Mouse (Mus musculus): ENCODE data around the gene Cux1.

The Cux1 gene

DNA sequence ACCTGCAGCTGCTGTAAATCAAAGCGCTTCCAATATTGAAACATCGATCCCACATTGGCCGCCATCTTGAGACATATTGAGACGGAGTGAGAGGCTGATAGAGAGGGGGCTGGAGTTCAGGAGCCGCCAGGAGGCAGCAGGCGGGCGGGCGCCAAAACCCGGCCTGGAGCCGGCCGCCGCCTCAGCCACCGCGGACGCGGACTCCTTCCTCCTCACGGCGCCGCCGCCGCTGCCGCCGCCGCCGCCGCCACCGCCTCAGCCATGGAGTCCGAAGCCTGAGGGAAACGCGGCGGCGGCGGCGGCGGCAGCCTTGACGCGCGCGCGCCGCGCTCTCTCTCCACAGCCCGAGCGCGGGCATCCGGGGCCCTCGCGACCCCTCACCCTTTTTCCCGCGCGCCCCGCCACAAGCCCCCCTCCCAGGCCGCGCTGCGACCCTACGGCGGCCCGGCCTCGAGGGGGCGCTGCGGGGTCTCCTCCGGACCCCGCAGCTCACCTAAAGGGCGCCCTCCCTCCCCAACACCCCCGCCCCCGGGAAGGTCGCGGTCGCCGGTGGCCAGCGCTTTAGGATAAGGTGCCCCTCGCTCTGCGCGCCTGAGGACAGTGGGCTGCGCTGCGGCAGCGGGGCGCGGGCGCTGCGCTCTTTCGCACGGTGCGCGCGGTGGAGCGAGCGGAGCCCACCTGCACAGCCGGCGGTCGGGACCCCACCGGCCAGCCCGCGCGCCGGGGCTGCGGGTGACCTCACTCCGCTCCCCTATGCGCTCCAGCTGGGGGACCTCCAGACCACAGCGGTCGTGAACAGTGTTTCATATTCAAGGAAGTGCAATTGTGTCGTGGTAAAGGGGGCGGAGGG lies at the start of gene Cux1:
Cux1 (minus strand) TSS at position 315 of the 850 bp plus-strand sequence.
- DNase-seq = peak; percentile 89 to 95

DNA sequence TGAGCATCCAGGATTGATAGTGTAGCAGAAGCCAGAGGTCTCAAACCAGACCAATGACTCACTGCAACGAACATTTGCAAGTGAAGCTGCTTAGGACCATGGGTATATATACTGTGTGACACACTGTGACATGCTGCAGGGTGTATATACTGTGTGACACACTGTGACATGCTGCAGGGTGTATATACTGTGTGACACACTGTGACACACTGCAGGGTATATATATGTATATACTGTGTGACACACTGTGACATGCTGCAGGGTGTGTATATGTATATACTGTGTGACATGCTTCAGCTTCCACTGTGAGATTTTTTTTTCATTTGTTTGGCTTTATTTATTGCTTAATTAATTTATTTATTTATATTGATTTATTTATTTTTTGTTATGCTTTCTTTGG lies 45.1 kb upstream of the Cux1 start:
- DNase-seq = no peak

DNA sequence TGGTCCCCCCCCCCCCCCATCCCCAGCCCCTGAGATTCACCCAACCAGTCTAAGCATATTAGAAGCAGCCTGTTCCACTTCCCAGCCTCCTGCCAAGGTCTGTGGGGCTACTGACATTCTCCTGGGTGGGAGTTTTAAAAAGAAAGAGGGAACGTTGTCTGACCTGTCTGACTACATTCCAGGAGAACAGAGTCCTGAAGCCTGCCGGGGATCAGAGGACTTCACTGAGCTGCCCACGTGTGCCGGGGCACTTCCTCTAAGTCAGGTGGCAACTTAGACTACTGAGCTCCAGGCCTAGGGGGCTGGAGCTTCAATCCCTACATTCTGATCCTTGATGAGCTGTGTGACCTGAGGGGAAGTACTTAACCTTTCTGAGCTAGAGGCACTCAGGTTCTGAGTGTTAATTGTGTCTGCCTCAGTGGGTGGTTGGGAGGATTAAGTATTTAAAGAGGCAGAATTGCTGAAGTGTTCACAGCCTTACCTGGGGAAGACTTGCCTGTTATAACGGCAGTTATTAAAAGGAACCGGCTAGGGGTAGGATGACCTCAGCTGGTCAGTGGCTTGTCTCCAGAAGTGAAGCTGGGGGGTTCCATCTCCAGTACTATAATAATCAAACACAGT lies 41.6 kb upstream of the Cux1 start:
- DNase-seq = peak; percentile 44 to 67

DNA sequence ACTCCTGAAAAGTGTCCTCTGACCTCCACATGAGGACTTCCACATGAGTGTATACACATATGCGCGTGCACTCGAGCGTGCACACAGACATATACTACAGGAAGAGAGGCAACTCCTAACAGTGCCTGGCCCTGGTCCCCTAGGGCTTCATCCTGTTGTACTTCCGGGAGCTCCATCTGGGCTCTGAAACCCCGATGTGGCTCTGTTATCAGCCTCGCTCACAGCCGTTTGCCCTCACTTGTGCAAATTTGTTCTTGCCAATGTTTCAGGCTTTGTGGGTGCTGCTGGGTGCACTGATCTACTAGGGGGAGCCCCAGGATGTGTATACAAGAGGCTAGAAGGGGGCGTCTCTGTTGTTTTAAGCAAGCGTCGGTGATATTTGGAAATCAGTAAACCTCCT lies 37.9 kb upstream of the Cux1 start:
- no peak for DNase-seq

DNA sequence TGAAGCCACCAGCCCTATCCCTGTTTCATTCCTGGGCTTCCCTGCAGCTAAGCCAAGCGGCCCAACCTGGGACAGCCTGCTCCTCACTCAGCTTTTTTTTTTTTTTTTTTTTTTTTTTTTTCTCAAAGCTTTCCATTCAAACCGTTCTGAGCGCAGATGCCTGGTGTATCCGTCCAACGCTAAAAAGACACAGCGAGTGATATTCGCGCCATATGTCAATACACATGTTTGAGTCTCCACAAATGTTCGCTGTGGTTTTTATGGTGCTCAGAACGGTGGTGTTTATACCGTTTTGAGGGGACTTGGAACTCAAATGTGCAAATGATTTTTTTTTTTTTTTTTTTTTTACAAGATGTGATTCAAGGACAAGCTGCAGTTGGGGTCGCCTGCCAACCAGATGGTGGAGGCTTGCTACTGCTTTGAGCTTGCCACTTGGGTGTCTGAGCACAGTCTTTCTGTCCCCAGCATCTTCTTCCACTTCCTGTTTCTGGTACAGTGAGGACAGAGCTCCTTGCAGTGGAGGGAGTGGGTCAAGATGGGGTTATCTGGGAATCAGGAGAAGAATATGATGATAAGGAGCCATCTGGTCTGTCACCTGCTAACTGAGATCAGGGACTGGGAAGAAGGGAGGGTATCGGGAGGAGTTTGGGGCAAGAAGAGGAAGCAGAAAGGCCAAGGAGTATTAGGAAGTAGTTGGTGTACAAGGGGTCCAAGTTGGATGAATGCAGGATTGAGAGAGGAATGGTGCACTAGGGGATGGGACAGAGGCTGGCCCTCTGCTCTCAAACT lies 36.1 kb upstream of the Cux1 start:
- no peak for DNase-seq

DNA sequence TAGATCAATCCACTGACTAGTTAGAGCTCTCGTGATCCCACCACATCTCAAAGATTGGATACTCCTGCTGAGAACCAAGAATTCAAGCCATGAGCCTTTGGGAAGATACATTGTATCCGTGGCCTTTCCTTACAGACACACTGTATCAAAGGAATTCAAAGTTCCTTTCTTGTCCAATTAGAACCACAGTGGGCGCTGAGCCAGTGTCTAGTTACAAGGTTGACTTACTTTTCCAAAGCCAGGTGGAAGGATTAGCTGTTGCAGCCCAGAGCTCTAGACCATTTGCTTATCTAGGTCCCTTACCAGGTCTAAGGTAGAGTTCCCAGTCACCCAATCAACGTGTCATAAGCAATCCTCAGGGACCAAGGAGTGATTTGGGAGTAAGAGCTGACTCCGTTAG lies 33.2 kb upstream of the Cux1 start:
- no peak for DNase-seq

GRCm38 (mm10) chr5:136594896-136595540 lies 27.7 kb upstream of the Cux1 start:
- DNase-seq = no peak

DNA sequence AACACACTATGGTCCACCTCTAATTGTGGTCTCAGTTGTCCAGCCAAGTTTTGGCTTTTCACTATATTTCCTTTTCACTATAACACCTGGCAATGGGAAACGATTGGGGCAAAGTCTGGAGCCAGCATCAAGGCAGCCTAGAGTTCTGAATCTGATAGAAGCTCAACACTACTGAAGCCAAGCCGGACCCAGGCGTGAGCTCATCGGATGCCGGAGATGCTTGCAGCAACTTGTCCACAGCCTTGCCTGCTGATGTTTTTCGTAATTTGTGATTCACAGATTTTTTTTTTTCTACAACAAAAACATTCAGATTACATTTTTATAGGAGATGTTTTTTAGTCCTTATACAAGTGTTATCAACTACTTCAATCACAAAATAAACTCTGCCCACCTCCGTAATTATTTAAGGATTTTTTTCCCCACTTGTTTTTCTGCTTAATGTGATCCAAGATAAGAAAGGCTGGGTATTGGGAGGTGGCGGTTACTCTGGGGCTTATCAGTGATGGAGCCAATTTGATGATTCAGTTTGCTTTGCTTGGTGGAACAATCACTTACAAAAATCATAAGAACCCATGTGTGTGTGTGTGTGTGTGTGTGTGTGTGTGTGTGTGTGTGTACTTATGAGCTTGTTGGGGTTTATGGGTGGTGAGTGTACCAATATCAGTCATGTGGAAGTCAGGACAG lies 24.7 kb upstream of the Cux1 start:
- DNase-seq = no peak

DNA sequence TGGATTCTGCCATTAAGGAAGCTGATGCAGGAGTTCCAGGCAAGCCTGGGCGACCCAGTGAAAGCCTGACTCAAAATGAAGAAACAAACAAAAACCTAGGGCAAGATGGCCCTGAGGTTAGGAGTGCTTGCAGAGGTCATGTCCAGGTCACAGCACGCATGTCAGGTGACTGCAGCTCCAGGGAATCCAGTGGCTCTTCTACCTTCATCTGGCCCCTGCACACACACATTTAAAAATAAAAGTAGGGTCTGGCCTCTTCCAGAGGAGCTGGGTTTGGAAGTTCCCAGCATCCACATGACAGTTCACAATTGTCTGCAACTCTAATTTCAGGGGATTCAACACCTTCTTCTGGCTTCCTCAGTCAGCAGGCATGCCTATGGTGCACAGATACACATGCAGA lies 21.7 kb upstream of the Cux1 start:
- no peak for DNase-seq

GRCm38 (mm10) chr5:136588471-136588870 lies 21.2 kb upstream of the Cux1 start:
- DNase-seq = no peak

- no peak for DNase-seq
Observed at GRCm38 (mm10) chr5:136584676-136585285, 17.5 kb upstream of the Cux1 start.

DNA sequence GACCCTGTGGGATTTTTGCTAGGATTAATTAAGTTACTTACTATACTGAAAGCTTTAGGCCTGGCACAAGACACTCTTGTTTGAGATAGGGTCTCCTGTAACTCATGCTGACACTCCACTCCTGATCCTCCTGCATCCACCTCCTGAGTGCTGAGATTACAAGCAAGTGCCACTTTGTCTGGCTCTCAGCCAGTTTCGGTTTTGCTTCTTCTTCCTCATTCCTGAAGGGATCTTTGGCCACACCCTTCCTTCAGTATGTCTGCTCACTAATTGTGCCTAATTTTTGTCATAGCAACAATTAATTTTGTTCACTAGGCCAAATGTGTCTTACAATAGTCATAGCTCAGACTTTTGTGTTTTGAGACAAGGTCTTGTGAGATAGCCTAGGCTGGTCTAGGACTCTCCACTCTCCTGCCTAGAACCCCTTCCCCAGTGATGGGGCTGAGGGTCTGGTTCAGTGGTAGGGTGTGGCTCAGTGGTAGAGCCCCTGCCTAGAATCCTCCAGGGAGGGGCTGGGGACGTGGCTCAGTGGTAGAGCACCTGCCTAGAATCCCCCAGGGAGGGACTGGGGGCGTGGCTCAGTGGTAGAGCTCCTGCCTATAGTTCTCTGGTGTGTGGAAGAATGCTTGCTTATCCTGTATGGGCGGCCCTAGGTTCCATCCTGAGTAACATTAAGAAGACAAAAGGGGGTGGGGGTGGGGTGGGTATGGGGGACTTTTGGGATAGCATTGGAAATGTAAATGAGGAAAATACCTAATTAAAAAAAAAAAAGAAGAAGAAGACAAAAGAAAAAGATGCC lies 16.6 kb upstream of the Cux1 start:
- DNase-seq = peak in 1 of 2 experiments; percentile 47

- DNase-seq = no peak
Observed at GRCm38 (mm10) chr5:136583256-136583655, 16.0 kb upstream of the Cux1 start.

DNA sequence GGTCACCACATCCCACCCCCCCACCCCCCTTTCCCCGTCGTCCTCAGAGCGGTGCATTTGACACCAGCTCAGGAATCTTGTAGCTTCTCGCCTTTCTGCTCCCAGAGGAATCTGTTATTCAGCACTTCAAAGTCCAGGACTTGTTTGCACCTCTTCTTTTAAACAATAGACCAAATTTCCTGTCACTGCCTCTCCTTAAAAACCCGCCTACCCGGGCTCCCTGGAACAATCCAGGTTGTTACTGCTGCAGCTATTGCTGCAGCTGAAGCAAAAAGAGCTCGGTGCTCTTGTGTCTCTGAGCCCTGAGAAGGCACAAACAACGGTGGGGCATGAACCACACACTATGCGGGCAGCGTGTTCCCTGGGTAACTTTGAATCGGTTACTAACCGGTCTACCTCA lies 14.9 kb upstream of the Cux1 start:
- no peak for DNase-seq

GRCm38 (mm10) chr5:136581625-136582024 lies 14.3 kb upstream of the Cux1 start:
- DNase-seq = no peak

GRCm38 (mm10) chr5:136581166-136581565 lies 13.9 kb upstream of the Cux1 start:
- DNase-seq = peak; percentile 65 to 78

DNA sequence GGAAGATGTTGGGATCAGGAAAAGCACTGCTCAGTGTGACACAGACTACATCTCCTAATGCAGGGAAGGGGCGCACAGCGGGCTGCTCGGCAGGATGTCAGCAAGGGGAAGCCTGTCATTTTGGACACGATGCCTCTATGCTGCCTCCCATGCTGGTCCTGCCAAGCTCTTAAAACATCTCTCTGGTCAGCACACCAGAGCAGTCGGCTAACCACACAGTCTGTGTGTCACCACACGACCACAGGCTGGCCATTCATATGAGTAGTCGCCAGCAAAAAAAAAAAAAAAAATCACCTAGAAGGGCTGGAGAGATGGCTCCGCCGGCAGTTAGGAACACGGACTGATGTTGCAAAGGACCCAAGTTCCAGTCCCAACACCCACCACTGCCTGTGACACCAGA lies 10.9 kb upstream of the Cux1 start:
- DNase-seq = no peak

DNA sequence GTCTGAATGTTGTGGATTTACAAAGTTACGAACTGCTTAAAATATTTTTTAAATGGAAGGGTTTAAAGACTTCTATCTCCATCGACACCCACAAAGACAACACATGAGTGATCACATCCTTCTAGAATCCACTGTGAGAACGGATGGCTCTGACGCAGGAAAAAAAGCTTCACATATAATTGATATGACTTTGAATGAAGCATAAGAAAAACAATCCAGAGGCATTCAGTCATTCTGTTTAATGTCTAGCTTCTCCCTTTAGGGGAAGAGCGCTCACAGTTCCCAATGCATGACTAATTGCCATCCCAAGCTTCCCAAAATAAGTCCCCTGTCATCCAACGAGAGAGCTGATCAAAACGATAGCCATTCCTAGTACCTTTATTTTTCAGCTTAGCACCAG lies 2.9 kb upstream of the Cux1 start:
- DNase-seq = no peak

- DNase-seq = peak; percentile 86 to 88
Observed at GRCm38 (mm10) chr5:136568776-136569175, 1.5 kb upstream of the Cux1 start.

DNA sequence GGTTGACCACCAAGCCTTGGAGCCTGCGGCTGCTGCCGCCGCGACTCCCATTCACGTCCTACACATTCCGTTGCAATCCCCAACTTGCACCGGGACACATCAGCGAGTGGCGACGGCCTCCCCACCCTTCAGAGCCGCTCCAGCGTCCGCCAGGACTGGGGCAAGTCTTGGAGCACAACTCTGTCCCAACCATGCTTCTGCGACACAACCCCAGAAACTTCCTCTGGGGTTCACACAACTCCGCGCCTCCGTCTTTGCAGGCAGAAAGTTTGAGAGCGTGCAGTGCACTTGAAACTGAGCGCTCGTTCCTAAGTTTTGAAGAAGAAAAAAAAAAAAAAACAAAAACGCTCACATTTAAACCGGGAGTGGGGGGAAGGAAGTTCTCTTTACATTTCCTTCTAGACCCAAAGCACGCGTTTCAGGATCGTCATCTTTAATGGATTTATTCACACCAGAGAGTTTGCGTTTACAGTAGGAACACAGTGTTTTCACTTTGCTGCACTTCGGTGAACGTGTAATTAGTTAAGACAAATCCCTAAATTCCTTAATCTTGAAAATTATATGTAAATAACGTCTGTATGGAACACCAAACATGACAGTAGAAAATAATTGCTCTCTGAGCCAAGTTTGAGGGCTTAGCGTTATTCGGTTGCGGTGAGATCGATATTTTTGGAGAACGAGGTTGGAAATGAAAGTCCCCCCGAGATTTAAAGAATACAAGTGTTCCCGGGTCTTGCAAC lies 906 bp upstream of the Cux1 start:
- DNase-seq = peak; percentile 55 to 58

- no peak for DNase-seq
Observed at GRCm38 (mm10) chr5:136566812-136567175, 496 bp downstream of the Cux1 start.

Data from lung, postnatal 4 days (tissue).